8 mouse cellular contexts compared by ENCODE assay signal in the genomic region with DNA sequence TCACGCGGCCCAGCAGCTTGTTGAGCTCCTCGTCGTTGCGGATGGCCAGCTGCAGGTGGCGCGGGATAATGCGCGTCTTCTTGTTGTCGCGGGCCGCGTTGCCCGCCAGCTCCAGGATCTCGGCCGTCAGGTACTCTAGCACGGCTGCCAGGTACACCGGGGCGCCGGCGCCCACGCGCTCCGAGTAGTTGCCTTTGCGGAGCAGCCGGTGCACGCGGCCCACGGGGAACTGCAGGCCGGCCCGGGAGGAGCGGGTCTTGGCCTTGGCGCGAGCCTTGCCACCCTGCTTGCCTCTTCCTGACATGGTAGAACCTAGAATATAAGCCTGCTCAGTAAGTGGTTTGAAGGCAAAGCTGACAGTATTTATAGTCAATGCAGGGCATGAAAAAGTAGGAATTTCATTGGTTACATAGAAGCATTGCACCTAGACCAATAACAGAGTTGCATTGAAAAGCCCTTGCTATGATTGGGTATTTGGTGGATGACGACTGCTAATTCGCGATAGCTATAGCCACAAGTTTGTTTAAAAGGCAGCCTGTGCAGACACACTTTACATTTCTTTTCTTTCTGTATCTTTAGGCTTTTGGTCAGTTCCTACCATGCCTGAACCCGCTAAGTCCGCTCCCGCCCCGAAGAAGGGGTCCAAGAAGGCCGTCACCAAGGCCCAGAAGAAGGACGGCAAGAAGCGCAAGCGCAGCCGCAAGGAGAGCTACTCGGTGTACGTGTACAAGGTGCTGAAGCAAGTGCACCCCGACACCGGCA. TPM values are rescaled to one million over a fixed set of nuclear protein-coding genes. Genes with fewer than 3 reads are reported as not detected.
A peak's percentile ranks its signal among the peaks of the same experiment; 100 is the strongest.
DNase-seq lines count a peak whose midpoint lies in the region; ATAC-seq lines count a peak whose summit lies in the region.

A gene (minus strand): TSS at position 304 of the 762 bp plus-strand sequence.
A gene (plus strand): TSS at position 600 of the 762 bp plus-strand sequence.

- ATAC-seq in megakaryocyte, adult 5-6 weeks (ENCODE audit: poor library complexity, severe bottlenecking), result peak; percentile 81

- peak; percentile 89 for DNase-seq in adipocyte (ENCODE audit: low spot score)
- DNase-seq in embryo, embryonic 10 days (ENCODE audit: low spot score), result peak; percentile 94
- DNase-seq in gastrocnemius, postnatal 10 days, result peak; percentile 19
- DNase-seq in induced T-regulatory cell, adult 2 months (ENCODE audit: low read depth), result peak; percentile 94
- peak; percentile 47 to 80 for DNase-seq in left cerebral cortex, adult 8-10 months (ENCODE audit: low spot score in 2 of 2)
- peak; percentile 90 for DNase-seq in right cerebral cortex, adult 18-20 months
- peak; percentile 34 for DNase-seq in urinary bladder, adult 2 months (ENCODE audit: low spot score)

RNA-seq across cellular contexts. Expression of the first gene that starts in this region (rescaled TPM):
- total RNA-seq in gastrocnemius, postnatal 10 days (2021), result 10 to 100 TPM; 71.7 to 78.9 TPM
- 10 to 100 TPM in 3 of 4 experiments, 1 to 10 TPM in 1; 9.6 to 16.7 (median 11.1) TPM for total RNA-seq in left cerebral cortex, adult 8-10 months (2022)
- 141 and 258 TPM in 2 replicates for total RNA-seq in megakaryocyte, adult 5-6 weeks (2015)
- total RNA-seq in megakaryocyte, adult 5-6 weeks (2017), result 1,551 and 1,637 TPM in 2 replicates
- polyA plus RNA-seq in urinary bladder, adult 2 months (2012; rRNA removed), result 0.28 TPM in 1 of 2 replicates, not detected in the other

RNA-seq across cellular contexts. Expression of the second gene that starts in this region (rescaled TPM):
- 100 to 1,000 TPM in 1 of 2 experiments, 10 to 100 TPM in 1; 94.7 to 110 TPM for total RNA-seq in gastrocnemius, postnatal 10 days (2021)
- total RNA-seq in left cerebral cortex, adult 8-10 months (2022), result 10 to 100 TPM in 3 of 4 experiments, 1 to 10 TPM in 1; 1.6 to 11.3 (median 10.8) TPM
- total RNA-seq in megakaryocyte, adult 5-6 weeks (2015), result 318 and 331 TPM in 2 replicates
- total RNA-seq in megakaryocyte, adult 5-6 weeks (2017), result 1,434 and 1,651 TPM in 2 replicates
- 0.96 and 1.9 TPM in 2 replicates for polyA plus RNA-seq in urinary bladder, adult 2 months (2012; rRNA removed)

Comparison
In these comparisons a context has a peak if more than half of its experiments do, and no peak if none do; other contexts are left out.
1. Peak in every context shown above with its lines: DNase-seq and ATAC-seq.
2. RNA of the first gene that starts in this region (total RNA-seq): 141 to 1,637 TPM in megakaryocyte, adult 5-6 weeks and 71.7 to 78.9 TPM in gastrocnemius, postnatal 10 days; 9.6 to 16.7 TPM in left cerebral cortex, adult 8-10 months; every median in the first group is over 4 times any median in the second.
3. RNA of the second gene that starts in this region (total RNA-seq): 318 to 1,651 TPM in megakaryocyte, adult 5-6 weeks and 94.7 to 110 TPM in gastrocnemius, postnatal 10 days; 1.6 to 11.3 TPM in left cerebral cortex, adult 8-10 months; every median in the first group is over 4 times any median in the second.
4. DNase-seq: peak in every context shown above with its lines; median percentile 94 in embryo, embryonic 10 days; 94 in induced T-regulatory cell, adult 2 months; 90 in right cerebral cortex, adult 18-20 months; 89 in adipocyte; 64 in left cerebral cortex, adult 8-10 months; 34 in urinary bladder, adult 2 months; 19 in gastrocnemius, postnatal 10 days.